Mouse (Mus musculus) heart, adult 8-10 months (tissue): ENCODE data around the gene Cdc6. TPM values are rescaled to one million over a fixed set of nuclear protein-coding genes. Genes with fewer than 3 reads are reported as not detected.

ENCODE experiments used
- DNase-seq: peaks from one replicate; pipeline ENCODE4 v3.0.0; 2022; ENCODE audit warnings: low spot score
- total RNA-seq, 4 experiments: library from RNA; stranded (reverse); gene quantifications; 2 replicates each; pipeline ENCODE4 v1.2.4; 2022

Gene Cdc6
- total RNA-seq = under 1 TPM; 0.16 to 0.49 (median 0.25) TPM

- DNase-seq = peak; percentile 96
Observed at GRCm38 (mm10) chr11:98907437-98908173, at the start of gene Cdc6. Gene Cdc6, plus strand, starts transcription at chr11:98907801.

GRCm38 (mm10) chr11:98858759-98859731, 48.6 kb upstream of the Cdc6 start:
- peak; percentile 91 for DNase-seq

GRCm38 (mm10) chr11:98863028-98863750, 44.4 kb upstream of the Cdc6 start, which contains the start of gene Wipf2:
Gene Wipf2, plus strand, starts transcription at chr11:98863638.
- peak; percentile 94 for DNase-seq

- DNase-seq = no peak
Observed at GRCm38 (mm10) chr11:98863751-98864429, 43.7 kb upstream of the Cdc6 start.

- DNase-seq = no peak
Observed at GRCm38 (mm10) chr11:98867293-98867692, 40.3 kb upstream of the Cdc6 start.

GRCm38 (mm10) chr11:98869906-98870305, 37.7 kb upstream of the Cdc6 start:
- DNase-seq = no peak

GRCm38 (mm10) chr11:98870791-98871190, 36.8 kb upstream of the Cdc6 start:
- no peak for DNase-seq

GRCm38 (mm10) chr11:98871416-98871815, 36.2 kb upstream of the Cdc6 start:
- DNase-seq = no peak

GRCm38 (mm10) chr11:98872040-98872439, 35.6 kb upstream of the Cdc6 start:
- DNase-seq = peak; percentile 49

GRCm38 (mm10) chr11:98873900-98874299, 33.7 kb upstream of the Cdc6 start:
- peak; percentile 50 for DNase-seq

- DNase-seq = no peak
Observed at GRCm38 (mm10) chr11:98877001-98877400, 30.6 kb upstream of the Cdc6 start.

- no peak for DNase-seq
Observed at GRCm38 (mm10) chr11:98887703-98888102, 19.9 kb upstream of the Cdc6 start.

- DNase-seq = no peak
Observed at GRCm38 (mm10) chr11:98889077-98889476, 18.5 kb upstream of the Cdc6 start.

GRCm38 (mm10) chr11:98889977-98890376, 17.6 kb upstream of the Cdc6 start:
- DNase-seq = no peak

GRCm38 (mm10) chr11:98892426-98892825, 15.2 kb upstream of the Cdc6 start:
- DNase-seq = no peak

- no peak for DNase-seq
Observed at GRCm38 (mm10) chr11:98900529-98901125, 7.0 kb upstream of the Cdc6 start.

GRCm38 (mm10) chr11:98902621-98903245, 4.9 kb upstream of the Cdc6 start:
- DNase-seq = no peak

- DNase-seq = no peak
Observed at GRCm38 (mm10) chr11:98904577-98904976, 3.0 kb upstream of the Cdc6 start.

GRCm38 (mm10) chr11:98905033-98905432, 2.6 kb upstream of the Cdc6 start:
- no peak for DNase-seq

GRCm38 (mm10) chr11:98905583-98905982, 2.0 kb upstream of the Cdc6 start:
- DNase-seq = no peak
